Comparison of ENCODE assay signal across 9 mouse cellular contexts in the genomic region with DNA sequence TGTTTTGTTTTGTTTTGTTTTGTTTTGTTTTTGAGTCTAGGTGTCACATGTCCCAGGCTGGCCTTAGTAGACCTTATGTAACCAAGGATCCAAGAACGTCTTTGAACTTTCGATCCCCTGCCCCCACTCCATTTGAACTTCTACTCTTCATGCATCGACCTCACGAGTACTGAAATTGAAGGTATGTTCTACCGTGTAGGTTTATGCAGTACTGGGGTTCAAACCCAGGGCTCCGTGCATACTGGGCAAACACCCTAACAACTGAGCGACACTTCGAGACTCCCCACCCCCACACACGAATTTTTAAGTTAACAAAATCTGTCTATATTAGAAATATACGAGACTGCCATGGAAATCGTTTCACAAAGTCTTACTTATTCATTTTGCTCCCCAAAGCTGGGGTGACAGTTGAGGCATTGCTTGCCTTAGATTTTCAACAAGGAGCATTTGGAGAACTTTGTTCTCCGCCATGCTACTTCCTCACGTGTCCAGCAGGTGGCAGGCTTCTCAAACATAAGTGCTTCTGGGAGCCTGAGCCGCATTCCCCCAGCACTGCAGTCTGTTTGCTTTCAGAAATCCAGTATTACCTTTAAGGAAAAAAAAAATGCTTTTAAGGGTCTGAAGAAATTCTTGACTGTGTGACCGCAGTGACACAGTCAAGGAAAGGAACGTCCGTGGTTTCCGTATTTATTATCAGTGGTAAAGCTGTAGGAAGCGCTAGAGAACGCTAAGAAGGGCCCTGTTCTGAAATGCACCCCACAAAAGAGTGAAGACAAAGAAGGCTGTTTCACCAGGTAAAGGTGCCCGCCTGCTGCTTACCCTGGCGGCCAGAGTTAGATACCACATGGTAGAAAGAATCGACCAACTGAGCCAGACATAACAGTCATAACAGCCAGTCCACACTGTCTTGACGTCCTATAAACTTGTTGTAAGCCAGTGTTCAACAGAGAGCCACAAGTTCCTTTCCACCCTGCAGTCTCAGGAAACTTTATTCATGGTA. TPM values are rescaled to one million over a fixed set of nuclear protein-coding genes. Genes with fewer than 3 reads are reported as not detected.
A peak's percentile ranks its signal among the peaks of the same experiment; 100 is the strongest.
DNase-seq lines count a peak whose midpoint lies in the region; ATAC-seq lines count a peak whose summit lies in the region.
"Had no signal": no experiment of that assay in that cellular context is flagged by ENCODE, and none has a peak within 500 bp of the region (broad histone marks: within the 10 kb centered on the region; RNA-seq: fewer than 3 reads in every experiment).

No protein-coding gene starts in this region.

- H3K27ac ChIP-seq in heart, embryonic 15.5 days = no peak overlapping the region
- H3K27ac ChIP-seq in liver, embryonic 12.5 days = no peak overlapping the region
- no peak overlapping the region for H3K27ac ChIP-seq in neural tube, embryonic 11.5 days (ENCODE audit: low read depth, low read length)
- no peak overlapping the region for H3K27ac ChIP-seq in stomach, embryonic 15.5 days

- peak; percentile 89 for ATAC-seq in erythroblast, adult 5-6 weeks (replicated peaks; ENCODE audit: low FRiP score, poor library complexity, severe bottlenecking)
- no peak; the same call in 1 of the 2 replicates for ATAC-seq in heart, embryonic 15.5 days (replicated peaks; ENCODE audit: insufficient number of reproducible peaks, insufficient read depth, low FRiP score, low read depth)
- no peak for ATAC-seq in liver, embryonic 12.5 days
- ATAC-seq in neural tube, embryonic 11.5 days (ENCODE audit: insufficient read depth, low FRiP score, low TSS enrichment) = no peak
- no peak for ATAC-seq in stomach, embryonic 15.5 days (ENCODE audit: insufficient read depth, low FRiP score, low read depth)

- no peaks in the 10 kb centered on the region for H3K36me3 ChIP-seq in heart, embryonic 15.5 days
- no peaks in the 10 kb centered on the region for H3K36me3 ChIP-seq in liver, embryonic 12.5 days
- H3K36me3 ChIP-seq in neural tube, embryonic 11.5 days (ENCODE audit: control insufficient read depth, insufficient read depth, low read length) = no peaks in the 10 kb centered on the region
- H3K36me3 ChIP-seq in stomach, embryonic 15.5 days = no peaks in the 10 kb centered on the region

- 30% methylated on average over 24 of the region's 24 CpGs for WGBS in heart, embryonic 15.5 days
- 28% methylated on average over 24 of the region's 24 CpGs for WGBS in liver, embryonic 12.5 days (ENCODE audit: insufficient replicate concordance)
- WGBS in neural tube, embryonic 11.5 days = 32% methylated on average over 24 of the region's 24 CpGs
- WGBS in stomach, embryonic 15.5 days = 27% methylated on average over 24 of the region's 24 CpGs

- H3K4me1 ChIP-seq in heart, embryonic 15.5 days (replicated peaks) = no peaks in the 10 kb centered on the region
- H3K4me1 ChIP-seq in liver, embryonic 12.5 days = no peaks in the 10 kb centered on the region
- no peaks in the 10 kb centered on the region for H3K4me1 ChIP-seq in neural tube, embryonic 11.5 days (ENCODE audit: control insufficient read depth, insufficient read depth, low read length)
- no peaks in the 10 kb centered on the region for H3K4me1 ChIP-seq in stomach, embryonic 15.5 days

- peak; percentile 87 for DNase-seq in CD4-positive, CD25-positive, alpha-beta regulatory T cell, adult 2 months (ENCODE audit: low read depth, low spot score)
- DNase-seq in brain, adult 2 months (ENCODE audit: low read depth, low spot score) = peak; percentile 92
- peak; percentile 89 for DNase-seq in kidney, postnatal 10 days
- DNase-seq in neural tube, embryonic 11.5 days (ENCODE audit: low spot score) = peak; percentile 81

- peak overlapping the region; percentile 15; the same call in 1 of the 2 replicates for H3K4me2 ChIP-seq in heart, embryonic 15.5 days
- H3K4me2 ChIP-seq in liver, embryonic 12.5 days = peak overlapping the region; percentile 15; the same call in 1 of the 2 replicates
- H3K4me2 ChIP-seq in neural tube, embryonic 11.5 days (ENCODE audit: low read depth) = no peak overlapping the region
- H3K4me2 ChIP-seq in stomach, embryonic 15.5 days = peak overlapping the region; percentile 20; the same call in 1 of the 2 replicates

- 0 out of 2 replicates have a peak, but pooled peaks cover 1% of the 10 kb centered on the region for H3K9me3 ChIP-seq in heart, embryonic 15.5 days (replicated peaks)
- no peaks in the 10 kb centered on the region for H3K9me3 ChIP-seq in liver, embryonic 12.5 days (replicated peaks)
- no peaks in the 10 kb centered on the region for H3K9me3 ChIP-seq in neural tube, embryonic 11.5 days (ENCODE audit: control insufficient read depth, low read length)
- no peaks in the 10 kb centered on the region for H3K9me3 ChIP-seq in stomach, embryonic 15.5 days

- no peaks in the 10 kb centered on the region for H3K27me3 ChIP-seq in heart, embryonic 15.5 days
- H3K27me3 ChIP-seq in liver, embryonic 12.5 days (replicated peaks) = peaks cover 4% of the 10 kb centered on the region
- no peaks in the 10 kb centered on the region for H3K27me3 ChIP-seq in neural tube, embryonic 11.5 days (ENCODE audit: control insufficient read depth, insufficient read depth, low read length)
- no peaks in the 10 kb centered on the region for H3K27me3 ChIP-seq in stomach, embryonic 15.5 days (replicated peaks)

- no peak overlapping the region for H3K4me3 ChIP-seq in heart, embryonic 15.5 days
- H3K4me3 ChIP-seq in liver, embryonic 12.5 days = no peak overlapping the region
- no peak overlapping the region for H3K4me3 ChIP-seq in neural tube, embryonic 11.5 days (ENCODE audit: low read depth, low read length)
- H3K4me3 ChIP-seq in stomach, embryonic 15.5 days (replicated peaks) = no peak overlapping the region
- H3K4me3 ChIP-seq: erythroblast, embryonic 14.5 days had no signal

- no peak overlapping the region for H3K9ac ChIP-seq in heart, embryonic 15.5 days
- H3K9ac ChIP-seq in liver, embryonic 12.5 days = no peak overlapping the region
- H3K9ac ChIP-seq in neural tube, embryonic 11.5 days (ENCODE audit: low read length) = no peak overlapping the region
- no peak overlapping the region for H3K9ac ChIP-seq in stomach, embryonic 15.5 days

RNA-seq across cellular contexts. Expression of gene Aggf1, which starts 15.0 kb away (rescaled TPM):
- total RNA-seq in erythroblast, adult 5-6 weeks (2015; ENCODE audit: low replicate concordance) = 18.2 and 19.8 TPM in 2 replicates
- 18.1 and 20.1 TPM in 2 replicates for total RNA-seq in erythroblast, adult 5-6 weeks (2017; ENCODE audit: low replicate concordance)
- 21.3 and 26.7 TPM in 2 replicates for polyA plus RNA-seq in heart, embryonic 15.5 days (2015; fragmentation: Nextera tagmentation; extraction: Ambion mirVana)
- polyA plus RNA-seq in liver, embryonic 12.5 days (2016; fragmentation: Nextera tagmentation; extraction: Ambion mirVana) = 32.5 and 33.3 TPM in 2 replicates
- 46.3 and 52.9 TPM in 2 replicates for polyA plus RNA-seq in neural tube, embryonic 11.5 days (2014; fragmentation: Nextera tagmentation; extraction: Ambion mirVana)
- polyA plus RNA-seq in stomach, embryonic 15.5 days (2015; fragmentation: Nextera tagmentation; extraction: Ambion mirVana) = 33.6 and 34.1 TPM in 2 replicates

RNA-seq across cellular contexts. Expression of gene Crhbp, which starts 54.6 kb away (rescaled TPM):
- total RNA-seq in erythroblast, adult 5-6 weeks (2015; ENCODE audit: low replicate concordance) = not detected in 2 replicates
- not detected in 2 replicates for total RNA-seq in erythroblast, adult 5-6 weeks (2017; ENCODE audit: low replicate concordance)
- polyA plus RNA-seq in heart, embryonic 15.5 days (2015; fragmentation: Nextera tagmentation; extraction: Ambion mirVana) = 0.11 and 0.42 TPM in 2 replicates
- polyA plus RNA-seq in liver, embryonic 12.5 days (2016; fragmentation: Nextera tagmentation; extraction: Ambion mirVana) = not detected in 2 replicates
- 0.82 and 1.2 TPM in 2 replicates for polyA plus RNA-seq in neural tube, embryonic 11.5 days (2014; fragmentation: Nextera tagmentation; extraction: Ambion mirVana)
- 0.28 and 0.30 TPM in 2 replicates for polyA plus RNA-seq in stomach, embryonic 15.5 days (2015; fragmentation: Nextera tagmentation; extraction: Ambion mirVana)
- polyA plus RNA-seq: erythroblast, embryonic 14.5 days had no signal
